Mouse (Mus musculus): ENCODE measurements around the gene Dot1l. TPM values are rescaled to one million over a fixed set of nuclear protein-coding genes. Genes with fewer than 3 reads are reported as not detected.
"Not testable (repeated sequence)": the region's sequence is repeated elsewhere in the genome, so short reads cannot be mapped to it uniquely, and the experiment has no call there.

The Dot1l gene
- polyA plus RNA-seq, 1 experiment from 2014 or later = 20.3 TPM

- Histone ChIP-seq H3K9me3 (replicated peaks) (no peaks in the 10 kb centered on the region), H3K4me1 (peaks cover 39% of the 10 kb centered on the region), H3K4me2 (peak overlapping the region; percentile 98; the same call in 1 of the 2 replicates), H3K4me3 (replicated peaks) (no peak overlapping the region; the same call in 1 of the 2 replicates), H3K27me3 (replicated peaks) (peaks cover 19% of the 10 kb centered on the region), H3K9ac (replicated peaks) (peak overlapping the region; percentile 14; the same call in 1 of the 2 replicates), H3K27ac (replicated peaks) (peak overlapping the region; percentile 93; the same call in 1 of the 2 replicates), H3K36me3 (peaks cover 44% of the 10 kb centered on the region)
- ATAC-seq (ENCODE audit: low FRiP score) = peak; percentile 12; the same call in 1 of the 2 replicates
- 17% methylated on average over 3 of the region's 3 CpGs for WGBS
Measured at GRCm38 (mm10) chr10:80805925-80806324, 50.9 kb downstream of the Dot1l start.

- H3K4me3 ChIP-seq (replicated peaks) = peak overlapping the region; percentile 51
- peak; percentile 1; the same call in 1 of the 2 replicates for ATAC-seq (ENCODE audit: low FRiP score)
- peaks cover 19% of the 10 kb centered on the region for H3K27me3 ChIP-seq (replicated peaks)
- peaks cover 37% of the 10 kb centered on the region for H3K4me1 ChIP-seq
- H3K9me3 ChIP-seq (replicated peaks) = no peaks in the 10 kb centered on the region
- WGBS = 34% methylated on average over 34 of the region's 34 CpGs
- H3K4me2 ChIP-seq = peak overlapping the region; percentile 98
- H3K9ac ChIP-seq (replicated peaks) = peak overlapping the region; percentile 78
- H3K27ac ChIP-seq (replicated peaks) = peak overlapping the region; percentile 93
- peaks cover 39% of the 10 kb centered on the region for H3K36me3 ChIP-seq
Measured at GRCm38 (mm10) chr10:80806341-80807056, 51.5 kb downstream of the Dot1l start.

- 2% methylated on average over 56 of the region's 58 CpGs for WGBS
- Histone ChIP-seq H3K27ac (replicated peaks) (peak overlapping the region; percentile 93), H3K9ac (replicated peaks) (peak overlapping the region; percentile 78), H3K4me3 (replicated peaks) (peak overlapping the region; percentile 51), H3K27me3 (replicated peaks) (peaks cover 20% of the 10 kb centered on the region), H3K9me3 (replicated peaks) (no peaks in the 10 kb centered on the region), H3K4me1 (peaks cover 37% of the 10 kb centered on the region), H3K4me2 (peak overlapping the region; percentile 98), H3K36me3 (peaks cover 32% of the 10 kb centered on the region)
- peak; percentile 88 for ATAC-seq (ENCODE audit: low FRiP score)
Measured at GRCm38 (mm10) chr10:80807057-80807627, 52.1 kb downstream of the Dot1l start.

GRCm38 (mm10) chr10:80808099-80808984 is 53.3 kb downstream of the Dot1l start:
- Histone ChIP-seq H3K9ac (replicated peaks) (peak overlapping the region; percentile 40), H3K4me2 (peak overlapping the region; percentile 98), H3K27me3 (replicated peaks) (peaks cover 27% of the 10 kb centered on the region), H3K36me3 (peaks cover 20% of the 10 kb centered on the region), H3K4me1 (peaks cover 37% of the 10 kb centered on the region), H3K4me3 (replicated peaks) (peak overlapping the region; percentile 51), H3K27ac (replicated peaks) (no peak overlapping the region), H3K9me3 (replicated peaks) (no peaks in the 10 kb centered on the region)
- 19% methylated on average over 39 of the region's 40 CpGs for WGBS
- no peak for ATAC-seq (ENCODE audit: low FRiP score)

GRCm38 (mm10) chr10:80808985-80809632 is 54.1 kb downstream of the Dot1l start:
- ATAC-seq (ENCODE audit: low FRiP score) = no peak
- peaks cover 27% of the 10 kb centered on the region for H3K27me3 ChIP-seq (replicated peaks)
- H3K27ac ChIP-seq (replicated peaks) = no peak overlapping the region
- H3K9me3 ChIP-seq (replicated peaks) = no peaks in the 10 kb centered on the region
- H3K4me3 ChIP-seq (replicated peaks) = peak overlapping the region; percentile 14
- peaks cover 37% of the 10 kb centered on the region for H3K4me1 ChIP-seq
- peaks cover 13% of the 10 kb centered on the region for H3K36me3 ChIP-seq
- peak overlapping the region; percentile 98 for H3K4me2 ChIP-seq
- peak overlapping the region; percentile 40 for H3K9ac ChIP-seq (replicated peaks)
- WGBS = 8% methylated on average over 18 of the region's 18 CpGs

GRCm38 (mm10) chr10:80810084-80810483 is 55.1 kb downstream of the Dot1l start:
- H3K27ac ChIP-seq (replicated peaks) = no peak overlapping the region
- H3K27me3 ChIP-seq (replicated peaks) = peaks cover 27% of the 10 kb centered on the region
- WGBS = 6% methylated on average over 18 of the region's 20 CpGs
- no peaks in the 10 kb centered on the region for H3K9me3 ChIP-seq (replicated peaks)
- no peak for ATAC-seq (ENCODE audit: low FRiP score)
- H3K4me3 ChIP-seq (replicated peaks) = 0 out of 2 replicates have a peak overlapping the region, but pooled peaks have one; percentile 4
- peaks cover 3% of the 10 kb centered on the region for H3K36me3 ChIP-seq
- no peak overlapping the region for H3K9ac ChIP-seq (replicated peaks)
- H3K4me2 ChIP-seq = peak overlapping the region; percentile 25; the same call in 1 of the 2 replicates
- peaks cover 37% of the 10 kb centered on the region for H3K4me1 ChIP-seq

GRCm38 (mm10) chr10:80812391-80813041 is 57.5 kb downstream of the Dot1l start:
- Histone ChIP-seq H3K9ac (replicated peaks) (no peak overlapping the region), H3K4me1 (peaks cover 19% of the 10 kb centered on the region)
- ATAC-seq (ENCODE audit: low FRiP score) = no peak

GRCm38 (mm10) chr10:80813366-80813765 is 58.4 kb downstream of the Dot1l start, which contains the start of gene Jsrp1:
Jsrp1 (minus strand) TSS chr10:80813498.
- 76% methylated on average over 4 of the region's 4 CpGs for WGBS
- peaks cover 11% of the 10 kb centered on the region for H3K4me1 ChIP-seq
- no peak within 1 kb of the TSS for H3K27ac ChIP-seq (replicated peaks)
- H3K27me3 ChIP-seq (replicated peaks) = peaks cover 27% of the 10 kb centered on the region
- no peaks in the 10 kb centered on the region for H3K9me3 ChIP-seq (replicated peaks)
- ATAC-seq (ENCODE audit: low FRiP score) = no peak
- no peak within 1 kb of the TSS for H3K4me3 ChIP-seq (replicated peaks)
- H3K36me3 ChIP-seq = no peaks in the 10 kb centered on the region
- H3K4me2 ChIP-seq = no peak within 1 kb of the TSS
- no peak within 1 kb of the TSS for H3K9ac ChIP-seq (replicated peaks)

More at GRCm38 (mm10) chr10:80812391-80813041, 57.5 kb downstream of the Dot1l start:
- peaks cover 27% of the 10 kb centered on the region for H3K27me3 ChIP-seq (replicated peaks)
- no peak overlapping the region for H3K4me2 ChIP-seq
- H3K27ac ChIP-seq (replicated peaks) = no peak overlapping the region
- H3K4me3 ChIP-seq (replicated peaks) = no peak overlapping the region
- 67% methylated on average over 5 of the region's 5 CpGs for WGBS
- H3K36me3 ChIP-seq = no peaks in the 10 kb centered on the region
- H3K9me3 ChIP-seq (replicated peaks) = no peaks in the 10 kb centered on the region

- WGBS = 61% methylated on average over 7 of the region's 7 CpGs
- H3K4me2 ChIP-seq = no peak overlapping the region
- no peaks in the 10 kb centered on the region for H3K36me3 ChIP-seq
Measured at GRCm38 (mm10) chr10:80814800-80815199, 59.8 kb downstream of the Dot1l start.

GRCm38 (mm10) chr10:80816303-80816702 is 61.3 kb downstream of the Dot1l start:
- H3K9ac ChIP-seq (replicated peaks); H3K4me1 ChIP-seq; H3K27ac ChIP-seq (replicated peaks); ATAC-seq (ENCODE audit: low FRiP score); H3K27me3 ChIP-seq (replicated peaks); H3K4me2 ChIP-seq; H3K4me3 ChIP-seq (replicated peaks); H3K9me3 ChIP-seq (replicated peaks); H3K36me3 ChIP-seq: not testable (repeated sequence)
- WGBS = 85% methylated on average over 3 of the region's 3 CpGs

More at GRCm38 (mm10) chr10:80814800-80815199, 59.8 kb downstream of the Dot1l start:
- no peak overlapping the region for H3K4me3 ChIP-seq (replicated peaks)
- H3K9me3 ChIP-seq (replicated peaks) = no peaks in the 10 kb centered on the region
- H3K27ac ChIP-seq (replicated peaks) = no peak overlapping the region
- no peak overlapping the region for H3K9ac ChIP-seq (replicated peaks)
- peaks cover 17% of the 10 kb centered on the region for H3K27me3 ChIP-seq (replicated peaks)
- H3K4me1 ChIP-seq = no peaks in the 10 kb centered on the region
- ATAC-seq (ENCODE audit: low FRiP score) = no peak

All from neural tube, embryonic 15.5 days (tissue).